Mouse (Mus musculus) liver, embryonic 11.5 days (tissue): ENCODE measurements around the gene Rps6. TPM values are rescaled to one million over a fixed set of nuclear protein-coding genes. Genes with fewer than 3 reads are reported as not detected.

ENCODE experiments used
- ATAC-seq: fragments of 200-750 bp; cut with Nextera tagmentation; replicated peaks from 2 replicates; pipeline ENCODE4 v1.8.0; 2017; ENCODE audit warnings: moderate number of reproducible peaks, mild to moderate bottlenecking, moderate TSS enrichment, moderate library complexity; ENCODE audit not compliant: low FRiP score
- DNase-seq: peaks from one replicate; pipeline ENCODE4 v3.0.0-alpha.2; 2017; ENCODE audit warnings: low spot score
- H3K27ac ChIP-seq: fragments of 300-500 bp; sonication (generic); 2 replicates; pipeline ENCODE4 v1.5.1; 2014; ENCODE audit warnings: mild to moderate bottlenecking, low read depth, low read length, control low read depth
- H3K27me3 ChIP-seq: fragments of 300-500 bp; sonication (generic); replicated peaks from 2 replicates; pipeline ENCODE4 v1.6.1; 2014; ENCODE audit warnings: low read length, mixed read lengths; ENCODE audit not compliant: control insufficient read depth, insufficient read depth
- H3K36me3 ChIP-seq: fragments of 300-500 bp; sonication (generic); 2 replicates; pipeline ENCODE4 v1.6.1; 2014; ENCODE audit warnings: mild to moderate bottlenecking, low read length, moderate library complexity, mixed read lengths; ENCODE audit not compliant: control insufficient read depth, insufficient read depth
- H3K4me1 ChIP-seq: fragments of 300-500 bp; sonication (generic); replicated peaks from 2 replicates; pipeline ENCODE4 v1.6.1; 2014; ENCODE audit warnings: low read length, mixed read lengths; ENCODE audit not compliant: control insufficient read depth, insufficient read depth
- H3K4me2 ChIP-seq: fragments of 300-500 bp; sonication (generic); 2 replicates; pipeline ENCODE4 v1.6.1; 2014; ENCODE audit warnings: mild to moderate bottlenecking, control low read depth, moderate library complexity
- H3K4me3 ChIP-seq: fragments of 300-500 bp; sonication (generic); 2 replicates; pipeline ENCODE4 v1.5.1; 2014; ENCODE audit warnings: low read depth, low read length, control low read depth
- H3K9ac ChIP-seq: fragments of 300-500 bp; sonication (generic); 2 replicates; pipeline ENCODE4 v1.6.1; 2014; ENCODE audit warnings: low read depth, low read length, control low read depth
- H3K9me3 ChIP-seq: fragments of 300-500 bp; sonication (generic); 2 replicates; pipeline ENCODE4 v1.6.1; 2016; ENCODE audit warnings: low read length, inconsistent platforms, mixed read lengths; ENCODE audit not compliant: control insufficient read depth
- WGBS: fragments of 180-500 bp; shearing (Covaris S2); extraction: QIAGEN DNeasy Blood & Tissue Kit; methylation state at CpG from one replicate; pipeline ENCODE4 v1.1.7; 2014; 5-methylcytosine and 5-hydroxymethylcytosine counted together
- polyA plus RNA-seq: library from polyadenylated mRNA; unstranded; fragments of >200 nt; fragmentation: Nextera tagmentation; extraction: Ambion mirVana; gene quantifications from 2 replicates; pipeline ENCODE4 v1.2.1, GENCODE M21; 2014

Gene Rps6
- polyA plus RNA-seq, 1 experiment from 2014 or later: 1,053 TPM

DNA sequence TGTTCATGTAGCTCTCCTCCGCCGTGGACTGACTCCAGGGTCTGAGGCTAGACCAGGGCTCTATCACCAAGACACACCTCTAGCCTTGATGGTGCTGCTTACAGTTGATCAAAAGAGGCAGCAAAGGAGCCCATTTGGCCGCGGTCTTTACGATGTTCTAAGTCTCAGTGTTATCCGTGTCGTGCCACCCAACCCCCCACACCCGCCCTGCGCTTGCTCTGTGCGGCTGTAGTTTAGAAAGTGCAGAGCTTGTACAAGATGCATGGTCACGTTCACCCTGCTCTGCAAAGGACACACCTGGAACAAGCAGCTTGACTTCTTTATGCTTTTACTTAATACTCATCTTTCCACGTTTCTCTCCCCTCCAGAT is 28.6 kb upstream of the Rps6 start:
- H3K9me3 ChIP-seq: no peaks in the 10 kb centered on the region
- 19% methylated on average over 12 of the region's 12 CpGs for WGBS
- peak overlapping the region; percentile 45; the same call in 1 of the 2 replicates for H3K27ac ChIP-seq
- peak overlapping the region; percentile 56 for H3K9ac ChIP-seq
- ATAC-seq (peak; percentile 68), DNase-seq (peak; percentile 59)
- no peaks in the 10 kb centered on the region for H3K36me3 ChIP-seq
- H3K4me3 ChIP-seq: peak overlapping the region; percentile 50
- peak overlapping the region; percentile 85 for H3K4me2 ChIP-seq
- H3K27me3 ChIP-seq: no peaks in the 10 kb centered on the region
- H3K4me1 ChIP-seq: peaks cover 7% of the 10 kb centered on the region; the same call in 1 of the 2 replicates

DNA sequence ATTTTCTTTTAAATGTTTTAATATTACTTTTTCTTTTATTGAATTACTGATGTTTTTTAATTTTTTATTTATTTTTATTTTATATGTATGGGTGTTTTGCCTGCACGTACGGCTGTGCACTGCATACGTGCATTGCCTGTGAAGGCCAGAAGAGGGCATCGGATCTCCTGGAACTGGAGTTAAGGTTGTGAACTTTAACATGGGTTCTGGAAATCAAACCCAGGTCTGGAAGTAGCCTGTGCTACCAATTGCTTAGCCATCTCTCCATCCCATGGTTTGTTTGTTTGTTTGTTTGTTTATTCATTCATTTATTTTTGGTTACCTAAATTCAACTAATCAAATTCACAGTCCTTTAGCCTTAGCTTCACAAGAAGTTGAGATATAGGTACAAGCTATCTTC is 27.7 kb upstream of the Rps6 start:
- H3K4me3 ChIP-seq: no peak overlapping the region
- no peak overlapping the region for H3K4me2 ChIP-seq
- DNase-seq: no peak
- H3K36me3 ChIP-seq: no peaks in the 10 kb centered on the region
- H3K9me3 ChIP-seq: no peaks in the 10 kb centered on the region
- no peak overlapping the region for H3K27ac ChIP-seq
- H3K9ac ChIP-seq: no peak overlapping the region
- no peaks in the 10 kb centered on the region for H3K27me3 ChIP-seq
- peak; percentile 56 for ATAC-seq
- WGBS: 37% methylated on average over 4 of the region's 4 CpGs
- H3K4me1 ChIP-seq: peaks cover 7% of the 10 kb centered on the region; the same call in 1 of the 2 replicates

DNA sequence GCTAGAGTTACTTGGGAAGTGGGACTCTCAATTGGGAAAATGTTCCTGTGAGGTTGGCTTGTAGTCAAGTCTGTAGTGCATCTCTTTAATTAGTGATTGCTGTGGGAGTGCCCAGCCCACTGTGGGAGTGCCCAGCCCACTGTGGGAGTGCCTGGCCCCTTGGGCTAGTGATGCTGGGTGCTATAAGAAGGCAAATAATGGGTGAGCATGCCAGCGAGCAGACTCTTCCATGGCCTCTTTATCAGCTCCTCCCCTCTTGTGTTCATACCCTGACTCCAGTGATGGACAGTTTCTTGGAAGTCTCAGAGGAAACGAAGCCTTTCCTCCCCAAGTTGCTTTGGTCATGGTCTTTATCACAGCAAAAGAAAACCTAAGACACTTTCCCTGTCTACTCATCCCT is 25.2 kb upstream of the Rps6 start:
- Histone ChIP-seq H3K4me3 (no peak overlapping the region), H3K36me3 (no peaks in the 10 kb centered on the region), H3K4me2 (no peak overlapping the region), H3K27ac (no peak overlapping the region), H3K9ac (no peak overlapping the region), H3K4me1 (peaks cover 7% of the 10 kb centered on the region; the same call in 1 of the 2 replicates), H3K27me3 (no peaks in the 10 kb centered on the region), H3K9me3 (no peaks in the 10 kb centered on the region)
- DNase-seq: no peak
- WGBS: 55% methylated on average over 2 of the region's 2 CpGs
- ATAC-seq: no peak

DNA sequence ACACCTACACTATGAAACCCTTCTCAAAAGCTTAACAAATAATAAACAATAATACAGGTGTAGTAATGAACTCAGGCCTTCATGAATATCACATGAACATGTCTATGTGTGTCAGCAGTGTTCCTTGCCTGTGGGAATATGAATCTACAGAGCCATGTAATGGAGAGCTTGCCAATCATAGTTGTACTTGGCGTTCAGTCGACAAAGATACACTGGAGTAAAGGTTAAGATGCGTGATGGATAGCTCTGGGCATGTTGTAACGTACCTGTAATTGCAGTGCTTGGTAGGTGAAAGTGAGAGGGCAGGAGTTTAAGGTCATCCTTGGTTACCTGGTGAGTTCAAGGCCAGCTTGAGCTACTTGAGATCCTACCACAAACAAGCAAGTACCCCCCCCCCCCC is 24.0 kb upstream of the Rps6 start:
- ATAC-seq (no peak), DNase-seq (no peak)
- no peak overlapping the region for H3K4me3 ChIP-seq
- no peak overlapping the region for H3K27ac ChIP-seq
- no peak overlapping the region for H3K9ac ChIP-seq
- no peak overlapping the region for H3K4me2 ChIP-seq
- H3K36me3 ChIP-seq: no peaks in the 10 kb centered on the region
- no peaks in the 10 kb centered on the region for H3K9me3 ChIP-seq
- 0 out of 2 replicates have a peak, but pooled peaks cover 2% of the 10 kb centered on the region for H3K4me1 ChIP-seq
- WGBS: 87% methylated on average over 4 of the region's 4 CpGs
- no peaks in the 10 kb centered on the region for H3K27me3 ChIP-seq

DNA sequence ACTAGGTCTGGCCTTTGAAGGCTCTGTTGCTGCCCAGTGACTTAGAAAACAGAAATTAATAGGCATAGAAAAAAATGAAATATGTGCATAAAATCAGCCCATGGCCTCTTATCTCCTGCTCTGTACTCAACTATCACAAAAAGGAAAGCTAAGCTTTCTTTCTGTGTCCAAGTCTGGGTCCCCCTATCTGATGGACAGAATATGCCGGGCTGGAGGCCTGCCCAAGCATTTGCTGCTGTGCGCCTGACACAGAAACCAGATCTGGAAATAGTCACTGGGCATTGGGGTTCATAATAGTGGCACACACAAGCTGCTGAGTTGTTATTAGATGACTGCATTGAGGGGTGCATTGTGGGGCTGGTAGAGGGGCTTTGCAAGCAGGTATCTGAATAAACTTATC is 22.3 kb upstream of the Rps6 start:
- no peak overlapping the region for H3K9ac ChIP-seq
- 87% methylated on average over 2 of the region's 2 CpGs for WGBS
- ATAC-seq: no peak

DNA sequence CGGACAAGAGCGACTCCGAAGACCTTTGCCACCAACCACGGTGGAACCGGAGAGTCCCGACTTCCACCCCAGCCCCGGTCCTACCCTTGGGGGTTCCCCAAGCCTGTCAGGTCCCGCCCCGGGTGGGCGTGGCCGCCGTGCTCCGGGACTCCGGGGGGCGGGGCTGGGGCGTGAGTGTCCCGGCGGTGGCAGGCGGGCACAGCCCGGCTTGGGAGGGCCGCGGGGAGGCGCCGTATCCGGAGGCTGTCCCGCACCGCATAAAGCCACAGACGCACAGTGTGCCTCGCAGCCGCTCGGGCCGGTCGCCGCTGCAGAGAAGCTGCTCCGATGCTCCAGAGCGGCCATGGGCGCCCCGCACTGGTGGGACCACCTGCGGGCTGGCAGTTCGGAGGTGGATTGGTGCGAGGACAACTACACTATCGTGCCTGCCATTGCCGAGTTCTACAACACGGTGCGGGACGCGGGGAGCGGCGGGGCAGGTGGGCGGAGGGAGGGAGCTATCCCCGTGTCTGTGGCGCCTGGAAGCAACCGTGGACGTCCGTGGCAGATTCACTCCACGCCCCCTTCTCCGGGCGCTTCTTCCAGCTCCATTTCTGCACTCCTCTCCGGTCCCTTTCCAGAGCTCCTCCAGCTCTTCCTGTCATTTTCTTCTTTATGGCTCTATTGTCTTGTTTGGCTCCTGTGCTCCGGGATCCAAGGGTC is 17.1 kb upstream of the Rps6 start, which contains the start of gene Acer2:
Gene Acer2, plus strand, starts transcription at position 251 of the 702 bp plus-strand sequence.
- under 1% methylated on average over 60 of the region's 60 CpGs for WGBS
- H3K27ac ChIP-seq: 0 out of 2 replicates have a peak within 1 kb of the TSS, but pooled peaks have one; percentile 28
- DNase-seq: peak; percentile 84
- ATAC-seq: peak; percentile 93
- H3K27me3 ChIP-seq: peaks cover 3% of the 10 kb centered on the region; the same call in 1 of the 2 replicates
- peaks cover 2% of the 10 kb centered on the region; the same call in 1 of the 2 replicates for H3K4me1 ChIP-seq
- peak within 1 kb of the TSS; percentile 72 for H3K4me3 ChIP-seq
- peak within 1 kb of the TSS; percentile 67 for H3K9ac ChIP-seq
- H3K4me2 ChIP-seq: peak within 1 kb of the TSS; percentile 100
- no peaks in the 10 kb centered on the region for H3K36me3 ChIP-seq
- no peaks in the 10 kb centered on the region for H3K9me3 ChIP-seq

More for the DNA sequence above, 22.3 kb upstream of the Rps6 start:
- Histone ChIP-seq H3K4me1 (no peaks in the 10 kb centered on the region; the same call in 1 of the 2 replicates), H3K36me3 (no peaks in the 10 kb centered on the region), H3K9me3 (no peaks in the 10 kb centered on the region), H3K27me3 (no peaks in the 10 kb centered on the region; the same call in 1 of the 2 replicates), H3K4me3 (no peak overlapping the region), H3K4me2 (no peak overlapping the region), H3K27ac (no peak overlapping the region)
- no peak for DNase-seq

DNA sequence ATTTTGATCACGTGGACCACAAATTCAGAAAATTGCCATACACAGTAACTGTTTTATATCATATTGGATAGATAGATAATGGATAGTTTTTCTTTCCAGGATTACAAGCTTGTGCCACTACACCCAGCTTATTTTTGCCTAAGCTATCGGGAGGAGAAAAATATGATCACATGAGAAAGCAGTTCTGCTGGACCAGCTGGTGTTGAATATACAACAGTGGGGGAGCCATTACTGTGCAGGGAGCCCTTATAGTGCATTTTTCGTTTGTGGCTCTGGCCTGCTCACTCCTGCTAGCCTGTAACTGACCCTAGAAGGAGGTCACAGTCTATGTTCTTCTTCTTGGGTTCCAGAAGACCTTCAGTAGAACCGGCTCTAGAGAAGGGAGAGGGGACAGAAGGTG is 15.9 kb upstream of the Rps6 start:
- Histone ChIP-seq H3K4me2 (no peak overlapping the region), H3K9me3 (no peaks in the 10 kb centered on the region), H3K4me3 (no peak overlapping the region), H3K27ac (no peak overlapping the region), H3K4me1 (peaks cover 2% of the 10 kb centered on the region; the same call in 1 of the 2 replicates), H3K36me3 (no peaks in the 10 kb centered on the region), H3K27me3 (peaks cover 3% of the 10 kb centered on the region; the same call in 1 of the 2 replicates), H3K9ac (no peak overlapping the region)
- DNase-seq (no peak), ATAC-seq (no peak)
- WGBS: 56% methylated on average over 4 of the region's 4 CpGs

DNA sequence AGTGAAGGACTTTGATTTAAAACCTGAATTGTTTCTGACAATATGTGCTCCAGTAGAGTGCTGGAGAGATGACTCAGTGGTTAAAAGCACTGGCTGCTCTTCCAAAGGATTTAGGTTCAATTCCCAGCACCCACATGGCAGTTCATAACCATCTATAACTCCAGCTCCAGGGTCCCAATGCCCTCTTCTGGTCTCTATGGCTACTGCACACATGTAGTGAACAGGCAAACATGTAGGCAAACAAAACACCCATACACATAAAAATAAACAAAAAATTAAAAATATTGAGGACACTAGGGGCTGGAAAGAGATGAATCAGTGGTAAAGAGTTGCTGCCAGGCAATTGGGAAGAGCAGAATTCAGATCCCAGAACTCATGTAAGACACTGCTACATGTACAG is 14.8 kb upstream of the Rps6 start:
- H3K27me3 ChIP-seq: peaks cover 3% of the 10 kb centered on the region; the same call in 1 of the 2 replicates
- H3K36me3 ChIP-seq: no peaks in the 10 kb centered on the region
- ATAC-seq (no peak), DNase-seq (no peak)
- no peaks in the 10 kb centered on the region for H3K9me3 ChIP-seq
- no peak overlapping the region for H3K27ac ChIP-seq
- H3K9ac ChIP-seq: no peak overlapping the region
- no peak overlapping the region for H3K4me2 ChIP-seq
- H3K4me1 ChIP-seq: peaks cover 2% of the 10 kb centered on the region; the same call in 1 of the 2 replicates
- H3K4me3 ChIP-seq: no peak overlapping the region

DNA sequence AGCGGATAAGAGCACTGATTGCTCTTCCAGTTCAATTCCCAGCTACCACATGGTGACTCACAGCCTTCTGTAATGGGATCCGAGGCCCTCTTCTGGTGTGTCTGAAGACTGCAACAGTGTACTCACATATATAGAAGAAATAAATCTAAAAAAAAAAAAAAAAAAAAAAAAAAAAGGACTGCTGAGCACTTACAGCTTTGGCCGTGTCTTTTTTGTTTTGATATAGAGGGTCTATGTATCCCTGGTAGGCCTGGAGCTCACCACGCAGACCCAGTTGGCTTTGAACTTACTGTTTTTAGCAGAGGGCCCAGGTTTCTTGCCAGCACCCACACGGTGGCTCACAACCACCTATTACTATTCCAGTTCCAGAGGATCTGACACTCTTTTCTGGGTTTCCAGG is 6.9 kb upstream of the Rps6 start:
- H3K27me3 ChIP-seq: no peaks in the 10 kb centered on the region; the same call in 1 of the 2 replicates
- no peak for DNase-seq
- no peaks in the 10 kb centered on the region for H3K36me3 ChIP-seq
- 77% methylated on average over 5 of the region's 5 CpGs for WGBS
- ATAC-seq: no peak
- H3K27ac ChIP-seq: no peak overlapping the region
- H3K4me1 ChIP-seq: no peaks in the 10 kb centered on the region
- H3K4me2 ChIP-seq: no peak overlapping the region
- H3K9me3 ChIP-seq: no peaks in the 10 kb centered on the region
- H3K9ac ChIP-seq: no peak overlapping the region
- H3K4me3 ChIP-seq: no peak overlapping the region
